Mouse (Mus musculus): Measurements from ENCODE around the gene Olfml2b. TPM values are rescaled to one million over a fixed set of nuclear protein-coding genes. Genes with fewer than 3 reads are reported as not detected.

Gene Olfml2b
- total RNA-seq (2012; rRNA removed) (not detected in 2 replicates), polyA plus RNA-seq (2012; ENCODE audit: insufficient read depth in 1 of 2, insufficient read length in 2 of 2, low read depth in 1 of 2, low replicate concordance in 2 of 2, missing spikeins in 1 of 2) (not detected)

DNA sequence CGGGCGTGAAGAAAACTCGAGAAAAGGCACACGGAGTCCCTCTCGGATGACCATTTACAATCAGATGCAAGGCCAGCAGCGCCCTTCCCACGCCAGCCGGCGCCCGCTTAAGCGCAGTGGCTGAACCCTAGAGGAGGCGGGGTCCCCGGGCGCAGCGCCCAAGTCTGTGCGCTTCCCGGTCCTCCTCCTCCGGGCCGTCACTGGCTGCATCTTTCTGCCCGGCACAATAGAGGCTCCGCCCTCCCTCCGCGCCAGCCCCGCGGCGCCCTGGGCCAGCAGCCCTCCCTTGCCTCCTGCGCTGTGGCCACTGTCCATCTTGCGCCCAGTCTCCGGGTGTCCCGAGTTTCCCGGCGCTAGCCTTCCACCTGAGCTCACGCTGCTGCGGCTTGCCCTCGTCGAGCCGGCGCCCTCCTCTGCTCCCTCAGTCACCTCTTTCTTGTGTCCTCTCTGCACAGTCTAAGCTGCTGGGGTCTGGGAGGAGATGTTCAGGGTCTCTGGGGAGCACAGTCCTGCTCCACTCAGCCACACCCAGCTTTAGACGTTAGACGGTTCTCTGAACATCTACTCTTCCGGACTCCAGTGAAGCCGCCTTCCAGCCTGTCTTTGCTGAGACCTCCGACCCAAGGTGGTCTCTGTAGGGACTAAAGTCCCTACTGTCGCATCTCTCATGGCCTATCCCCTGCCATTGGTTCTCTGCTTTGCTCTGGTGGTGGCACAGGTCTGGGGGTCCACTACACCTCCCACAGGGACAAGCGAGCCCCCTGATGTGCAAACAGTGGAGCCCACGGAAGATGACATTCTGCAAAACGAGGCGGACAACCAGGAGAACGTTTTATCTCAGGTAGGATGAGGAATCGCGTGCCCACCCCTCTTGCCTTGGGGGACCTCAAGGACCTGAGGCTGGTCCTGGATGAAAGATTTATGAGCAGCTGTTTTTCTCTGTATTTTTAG is at the start of gene Olfml2b:
Olfml2b (plus strand) TSS at position 278 of the 951 bp plus-strand sequence.
- no peaks in the 10 kb centered on the region for H3K79me2 ChIP-seq (ENCODE audit: control insufficient read depth, insufficient read depth, low read length, poor library complexity)
- DNase-seq (ENCODE audit: low read depth, low spot score), result no peak
- H3K27me3 ChIP-seq (ENCODE audit: control insufficient read depth in 1 of 2, insufficient read depth in 2 of 2, low read length in 2 of 2), result 0 out of 4 replicates have a peak, but pooled peaks cover 0 to 2% of the 10 kb centered on the region in 2 experiments
- no peak within 1 kb of the TSS for H3K27ac ChIP-seq (ENCODE audit: control insufficient read depth, low read depth, low read length)
- no peaks in the 10 kb centered on the region for H3K9me3 ChIP-seq (replicated peaks; ENCODE audit: insufficient read depth, low read length)
- no peaks in the 10 kb centered on the region for H3K4me1 ChIP-seq (ENCODE audit: control insufficient read depth in 1 of 2, insufficient read depth in 2 of 2, low read length in 2 of 2)
- no peaks in the 10 kb centered on the region for H3K36me3 ChIP-seq (ENCODE audit: control insufficient read depth in 1 of 2, insufficient read depth in 2 of 2, low read length in 2 of 2)
- H3K9ac ChIP-seq (ENCODE audit: control insufficient read depth, low read depth, low read length, poor library complexity, severe bottlenecking), result no peak within 1 kb of the TSS
- no peak for TF ChIP-seq TCF12 (IDR thresholded peaks at IDR 0.05; ENCODE audit: low read depth, low read length)
- TF ChIP-seq MYB (IDR thresholded peaks at IDR 0.05; ENCODE audit: low read depth, low read length), result no peak
- TF ChIP-seq MEF2A (IDR thresholded peaks at IDR 0.05; ENCODE audit: extremely low read depth, insufficient replicate concordance, low read depth, low read length, poor library complexity, severe bottlenecking), result no peak
- no peak for TF ChIP-seq GABPA (IDR thresholded peaks at IDR 0.05; ENCODE audit: low read depth, low read length)
- no peak for TF ChIP-seq POLR2AphosphoS2 (IDR thresholded peaks at IDR 0.05; ENCODE audit: low read length)
- TF ChIP-seq CHD1 (IDR thresholded peaks at IDR 0.05; ENCODE audit: low read depth, low read length), result no peak
- TF ChIP-seq RAD21 (IDR thresholded peaks at IDR 0.05; ENCODE audit: low read depth, low read length), result no peak
- TF ChIP-seq ELF1 (IDR thresholded peaks at IDR 0.05; ENCODE audit: low read depth, low read length), result no peak
- no peak for TF ChIP-seq CHD2 (IDR thresholded peaks at IDR 0.05; ENCODE audit: low read length)
- H3K4me3 ChIP-seq (ENCODE audit: control insufficient read depth in 1 of 2, insufficient read depth in 1 of 2, low read depth in 2 of 2, low read length in 2 of 2), result no peak within 1 kb of the TSS

DNA sequence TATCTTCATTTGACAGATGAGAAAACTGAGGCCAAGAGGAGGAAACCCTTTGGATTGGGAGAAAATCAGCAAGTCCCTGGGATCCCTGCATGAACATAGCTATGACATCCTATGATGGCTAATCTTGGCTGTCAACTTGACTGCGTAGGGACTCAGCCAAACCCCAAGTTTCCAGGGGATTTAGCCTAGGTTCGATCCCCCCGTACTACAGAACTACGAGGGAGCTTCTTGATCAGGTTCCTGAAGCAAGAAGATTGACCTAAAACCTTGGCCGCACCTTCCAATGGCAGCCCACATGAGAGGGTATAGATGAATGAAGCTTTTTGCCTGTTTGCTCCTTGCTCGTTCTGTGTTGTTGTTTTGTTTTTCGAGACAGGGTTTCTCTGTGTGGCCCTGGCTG is 49.8 kb upstream of the Olfml2b start:
- TF ChIP-seq RAD21 (IDR thresholded peaks at IDR 0.05; ENCODE audit: low read depth, low read length) (no peak), MYC (IDR thresholded peaks at IDR 0.05; ENCODE audit: low read depth, low read length) (no peak), GABPA (IDR thresholded peaks at IDR 0.05; ENCODE audit: low read depth, low read length) (no peak), BHLHE40 (IDR thresholded peaks at IDR 0.05; ENCODE audit: borderline replicate concordance, low read depth, low read length) (no peak), SMC3 (IDR thresholded peaks at IDR 0.05; ENCODE audit: low read depth, low read length) (no peak), MAFK (IDR thresholded peaks at IDR 0.05; ENCODE audit: borderline replicate concordance, low read depth, low read length) (no peak), POLR2A (IDR thresholded peaks at IDR 0.05; ENCODE audit: control insufficient read depth in 1 of 2, insufficient read depth in 1 of 2, low read depth in 1 of 2, low read length in 2 of 2, poor library complexity in 1 of 2) (no peak), ZC3H11A (IDR thresholded peaks at IDR 0.05; ENCODE audit: low read depth, low read length) (no peak)
- Histone ChIP-seq H3K4me3 (ENCODE audit: control insufficient read depth in 1 of 2, insufficient read depth in 1 of 2, low read depth in 2 of 2, low read length in 2 of 2) (no peak overlapping the region), H3K9me3 (replicated peaks; ENCODE audit: insufficient read depth, low read length) (no peaks in the 10 kb centered on the region), H3K27ac (ENCODE audit: control insufficient read depth, low read depth, low read length) (no peak overlapping the region), H3K27me3 (ENCODE audit: control insufficient read depth in 1 of 2, insufficient read depth in 2 of 2, low read length in 2 of 2) (no peaks in the 10 kb centered on the region), H3K4me1 (ENCODE audit: control insufficient read depth in 1 of 2, insufficient read depth in 2 of 2, low read length in 2 of 2) (no peaks in the 10 kb centered on the region), H3K36me3 (ENCODE audit: control insufficient read depth in 1 of 2, insufficient read depth in 2 of 2, low read length in 2 of 2) (peaks cover 0 to 2% of the 10 kb centered on the region in 2 experiments; a peak in 1 of 4 replicates), H3K79me2 (ENCODE audit: control insufficient read depth, insufficient read depth, low read length, poor library complexity) (no peaks in the 10 kb centered on the region; the same call in 1 of the 2 replicates), H3K9ac (ENCODE audit: control insufficient read depth, low read depth, low read length, poor library complexity, severe bottlenecking) (no peak overlapping the region)
- no peak for DNase-seq (ENCODE audit: low read depth, low spot score)
